Mouse (Mus musculus) neural tube, embryonic 13.5 days (tissue): ENCODE measurements at regions not wholly inside any gene's neighbourhood (a gene's known extent, or its start where the extent isn't known, plus 50 kb on each side); places are given as distances from the start of the nearest gene placed in this dataset.

Experiments used
- ATAC-seq: fragments of 200-750 bp; cut with Nextera tagmentation; 2 replicates; pipeline ENCODE4 v1.8.0; 2017; ENCODE audit warnings: low read depth, mild to moderate bottlenecking, moderate TSS enrichment, moderate library complexity
- H3K27ac ChIP-seq: fragments of 300-500 bp; sonication (generic); replicated peaks from 2 replicates; pipeline ENCODE4 v1.5.1; 2015; ENCODE audit warnings: moderate library complexity, mild to moderate bottlenecking, inconsistent platforms
- H3K27me3 ChIP-seq: fragments of 300-500 bp; sonication (generic); 2 replicates; pipeline ENCODE4 v1.6.1; 2015; ENCODE audit warnings: mild to moderate bottlenecking, inconsistent platforms
- H3K36me3 ChIP-seq: fragments of 300-500 bp; sonication (generic); 2 replicates; pipeline ENCODE4 v1.6.1; 2015; ENCODE audit warnings: mild to moderate bottlenecking, inconsistent platforms
- H3K4me1 ChIP-seq: fragments of 300-500 bp; sonication (generic); replicated peaks from 2 replicates; pipeline ENCODE4 v1.6.1; 2015; ENCODE audit warnings: inconsistent platforms
- H3K4me2 ChIP-seq: fragments of 300-500 bp; sonication (generic); 2 replicates; pipeline ENCODE4 v1.6.1; 2015; ENCODE audit warnings: inconsistent platforms, mild to moderate bottlenecking, moderate library complexity
- H3K4me3 ChIP-seq: fragments of 300-500 bp; sonication (generic); 2 replicates; pipeline ENCODE4 v1.5.1; 2015; ENCODE audit warnings: mild to moderate bottlenecking, inconsistent platforms
- H3K9ac ChIP-seq: fragments of 300-500 bp; sonication (generic); 2 replicates; pipeline ENCODE4 v1.6.1; 2015; ENCODE audit warnings: moderate library complexity, mild to moderate bottlenecking, inconsistent platforms
- H3K9me3 ChIP-seq: fragments of 300-500 bp; sonication (generic); 2 replicates; pipeline ENCODE4 v1.6.1; 2016; ENCODE audit warnings: inconsistent platforms
- WGBS: fragments of 180-500 bp; shearing (Covaris S2); methylation state at CpG from one replicate; pipeline ENCODE4 v1.1.7; 2015; 5-methylcytosine and 5-hydroxymethylcytosine counted together

DNA sequence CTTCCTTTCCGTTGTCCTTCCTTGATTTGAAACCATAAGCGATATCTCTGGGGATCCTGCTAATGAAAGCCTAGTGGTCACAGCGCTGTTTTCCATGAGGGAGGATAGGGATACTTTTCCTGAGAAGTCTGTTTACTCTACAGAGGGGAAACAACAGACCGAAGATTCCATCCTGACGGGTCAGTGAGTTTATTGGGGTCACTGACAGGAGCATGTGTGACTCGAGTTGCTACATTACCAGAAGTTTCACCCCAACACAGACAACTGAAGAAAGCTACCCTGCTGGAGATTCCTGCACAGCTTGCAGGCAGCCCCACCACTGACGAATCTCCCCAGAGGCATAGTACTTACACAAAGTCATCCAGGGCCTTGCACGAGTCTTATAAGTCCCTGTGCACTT, 291.0 kb downstream of the Irs2 start:
- H3K27ac ChIP-seq: no peak overlapping the region
- ATAC-seq: no peak
- WGBS: 58% methylated on average over 8 of the region's 8 CpGs
- H3K4me3 ChIP-seq: no peak overlapping the region
- no peak overlapping the region for H3K9ac ChIP-seq
- H3K9me3 ChIP-seq: no peaks in the 10 kb centered on the region
- no peaks in the 10 kb centered on the region for H3K36me3 ChIP-seq
- peaks cover 45% of the 10 kb centered on the region for H3K4me1 ChIP-seq
- no peak overlapping the region for H3K4me2 ChIP-seq
- no peaks in the 10 kb centered on the region for H3K27me3 ChIP-seq

DNA sequence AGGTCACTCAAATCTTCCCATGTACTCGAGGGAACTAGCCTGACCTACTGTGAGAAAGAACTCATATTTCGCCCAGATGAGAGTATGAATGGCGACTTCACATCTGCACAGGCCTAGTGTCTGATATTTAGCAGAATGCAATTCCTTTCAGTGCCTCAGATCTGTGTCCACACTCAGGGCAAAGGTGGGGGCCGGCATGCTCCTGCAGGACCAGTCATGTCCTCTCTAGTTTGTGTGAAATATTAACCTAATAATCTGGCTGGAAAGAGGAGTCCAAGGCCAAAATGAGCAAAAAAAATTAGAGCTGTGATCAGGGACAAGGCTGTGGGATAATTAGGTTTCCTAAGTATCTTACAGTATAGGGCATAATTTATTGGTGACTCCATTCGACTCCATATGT, 292.1 kb downstream of the Irs2 start:
- no peak overlapping the region for H3K27ac ChIP-seq
- 70% methylated on average over 5 of the region's 5 CpGs for whole genome bisulfite sequencing
- H3K9me3 ChIP-seq: no peaks in the 10 kb centered on the region
- H3K4me2 ChIP-seq: no peak overlapping the region
- no peaks in the 10 kb centered on the region for H3K27me3 ChIP-seq
- 0 out of 2 replicates have a peak, but pooled peaks have one; percentile 29 for ATAC-seq
- no peaks in the 10 kb centered on the region for H3K36me3 ChIP-seq
- H3K9ac ChIP-seq: no peak overlapping the region
- no peak overlapping the region for H3K4me3 ChIP-seq
- peaks cover 48% of the 10 kb centered on the region for H3K4me1 ChIP-seq

DNA sequence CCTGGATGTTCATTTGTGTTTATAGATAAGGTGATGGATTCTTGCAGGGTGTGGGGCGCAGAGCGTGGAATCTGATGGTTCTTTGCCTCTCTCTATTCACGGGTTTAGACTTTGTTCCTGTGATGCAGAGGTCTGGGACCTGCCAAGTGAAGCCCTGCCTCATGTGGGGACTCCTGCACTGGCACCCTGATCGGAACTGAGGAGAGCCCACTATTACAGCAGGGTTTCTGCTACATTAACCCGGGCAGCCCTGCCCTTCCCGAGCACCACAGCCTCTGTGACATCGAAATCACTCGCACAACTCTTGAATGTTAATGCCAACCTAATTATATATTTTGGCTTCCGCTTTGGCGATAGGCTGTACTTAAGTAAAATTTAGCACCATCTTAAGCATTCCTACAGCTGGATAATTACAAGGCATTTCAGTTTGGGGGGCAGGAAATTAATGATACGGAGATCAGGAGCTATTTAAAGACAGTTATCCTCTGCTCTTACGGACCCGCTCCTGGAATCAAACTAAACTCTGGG, 294.7 kb downstream of the Irs2 start:
- Histone ChIP-seq H3K4me2 (no peak overlapping the region), H3K9me3 (no peaks in the 10 kb centered on the region), H3K36me3 (no peaks in the 10 kb centered on the region), H3K4me3 (no peak overlapping the region), H3K4me1 (peaks cover 46% of the 10 kb centered on the region), H3K27ac (no peak overlapping the region), H3K27me3 (no peaks in the 10 kb centered on the region), H3K9ac (no peak overlapping the region)
- WGBS: 59% methylated on average over 13 of the region's 13 CpGs
- no peak for ATAC-seq

DNA sequence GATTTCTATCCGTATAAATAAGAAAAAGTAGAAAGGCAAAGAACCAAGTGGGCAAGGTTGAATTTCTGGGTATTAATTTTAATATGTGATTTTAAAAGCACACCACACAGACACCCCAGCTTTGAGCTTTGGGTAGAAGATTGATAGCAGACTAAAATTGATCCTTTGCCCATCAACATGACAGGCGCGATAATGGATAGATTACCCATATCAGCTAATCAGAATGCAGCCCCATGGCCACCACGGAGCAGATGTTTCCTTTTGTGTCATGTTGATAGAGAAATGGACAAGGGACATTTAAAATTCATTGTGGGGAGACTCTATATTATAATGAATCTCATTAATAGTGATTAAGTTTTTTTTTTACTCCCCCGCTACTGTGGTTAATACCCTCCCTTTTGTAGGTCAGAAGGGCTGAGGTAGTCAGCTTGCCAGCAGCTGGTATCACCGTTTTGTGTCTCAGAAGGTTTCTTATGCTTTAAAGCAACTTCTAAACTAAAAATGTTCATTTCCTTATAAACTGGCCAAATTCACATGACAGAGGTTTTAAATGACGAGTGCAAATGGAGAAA, 296.1 kb downstream of the Irs2 start:
- WGBS: 47% methylated on average over 7 of the region's 7 CpGs
- H3K9me3 ChIP-seq: no peaks in the 10 kb centered on the region

DNA sequence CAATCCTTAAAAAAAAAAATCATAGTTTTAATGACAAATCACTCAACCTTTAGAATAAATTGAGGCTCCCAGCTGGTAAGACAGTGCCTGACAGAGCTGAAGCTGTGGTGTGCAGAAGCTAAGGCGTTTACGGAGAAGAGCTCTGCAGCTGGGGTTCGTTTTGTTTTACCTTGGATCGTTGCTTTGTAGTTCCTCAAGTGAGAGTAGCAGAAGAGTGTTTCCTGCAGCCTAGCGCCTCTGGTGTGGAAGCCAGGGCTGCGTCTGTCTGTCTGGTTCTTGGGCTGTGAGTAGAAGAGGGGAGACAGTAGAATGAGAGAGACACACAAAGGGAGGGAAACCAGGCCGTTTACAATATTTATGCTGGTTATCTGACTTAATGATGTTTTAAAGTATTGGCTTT, 296.8 kb downstream of the Irs2 start:
- no peaks in the 10 kb centered on the region for H3K9me3 ChIP-seq
- WGBS: 55% methylated on average over 7 of the region's 7 CpGs

More for the DNA sequence above, 296.1 kb downstream of the Irs2 start:
- ATAC-seq: no peak
- no peaks in the 10 kb centered on the region for H3K36me3 ChIP-seq
- H3K4me2 ChIP-seq: no peak overlapping the region
- peaks cover 38% of the 10 kb centered on the region for H3K4me1 ChIP-seq
- H3K27ac ChIP-seq: no peak overlapping the region
- H3K4me3 ChIP-seq: no peak overlapping the region
- H3K9ac ChIP-seq: no peak overlapping the region
- H3K27me3 ChIP-seq: no peaks in the 10 kb centered on the region

DNA sequence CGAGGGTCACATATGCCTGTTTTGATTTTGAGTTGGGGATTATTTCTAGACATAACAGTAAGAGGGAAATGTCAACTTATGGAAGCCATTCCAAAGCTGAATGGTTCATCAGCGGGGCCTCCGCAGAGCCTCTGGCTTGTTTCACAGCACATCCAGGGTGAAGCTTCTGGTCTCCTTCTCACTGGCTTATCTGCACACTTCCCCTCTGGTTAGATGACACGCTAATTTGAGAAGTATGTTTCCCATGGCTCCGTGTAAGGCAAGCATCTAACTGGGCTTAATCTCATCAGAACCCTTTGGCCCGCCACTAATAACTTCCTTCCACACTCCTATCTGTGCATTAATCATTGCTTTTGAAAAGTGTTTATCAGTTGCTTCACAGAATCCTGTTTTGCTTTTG, 299.7 kb downstream of the Irs2 start:
- Histone ChIP-seq H3K9ac (no peak overlapping the region), H3K27me3 (no peaks in the 10 kb centered on the region), H3K4me3 (no peak overlapping the region), H3K4me1 (peaks cover 15% of the 10 kb centered on the region), H3K36me3 (no peaks in the 10 kb centered on the region), H3K27ac (no peak overlapping the region), H3K4me2 (no peak overlapping the region), H3K9me3 (no peaks in the 10 kb centered on the region)
- 92% methylated on average over 6 of the region's 6 CpGs for WGBS
- ATAC-seq: no peak

More for the DNA sequence above, 296.8 kb downstream of the Irs2 start:
- Histone ChIP-seq H3K4me3 (no peak overlapping the region), H3K4me1 (peaks cover 32% of the 10 kb centered on the region), H3K9ac (no peak overlapping the region), H3K36me3 (no peaks in the 10 kb centered on the region), H3K4me2 (no peak overlapping the region), H3K27ac (no peak overlapping the region), H3K27me3 (no peaks in the 10 kb centered on the region)
- no peak for ATAC-seq

DNA sequence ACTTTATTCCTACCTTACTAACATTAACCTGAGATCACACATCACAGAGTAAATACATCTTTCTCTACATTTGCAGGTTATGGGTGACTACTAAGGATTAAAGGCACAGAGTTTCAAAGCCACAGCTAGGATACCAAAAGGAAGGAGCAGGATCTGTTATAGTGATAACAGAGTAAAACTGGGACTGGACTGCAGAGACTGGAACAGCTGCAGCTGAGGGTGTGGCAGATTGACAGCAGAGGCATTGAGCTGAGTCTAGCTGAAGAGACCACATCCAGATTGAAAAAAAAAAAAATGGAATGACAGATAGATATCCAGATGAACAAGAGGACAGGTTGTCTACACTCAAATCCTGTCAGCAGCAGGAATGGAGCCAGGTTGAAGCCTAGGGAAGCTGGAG, 301.1 kb downstream of the Irs2 start:
- ATAC-seq: no peak
- Histone ChIP-seq H3K4me3 (no peak overlapping the region), H3K27ac (no peak overlapping the region), H3K9ac (no peak overlapping the region), H3K4me1 (peaks cover 14% of the 10 kb centered on the region), H3K27me3 (no peaks in the 10 kb centered on the region), H3K4me2 (no peak overlapping the region), H3K36me3 (no peaks in the 10 kb centered on the region), H3K9me3 (no peaks in the 10 kb centered on the region)

DNA sequence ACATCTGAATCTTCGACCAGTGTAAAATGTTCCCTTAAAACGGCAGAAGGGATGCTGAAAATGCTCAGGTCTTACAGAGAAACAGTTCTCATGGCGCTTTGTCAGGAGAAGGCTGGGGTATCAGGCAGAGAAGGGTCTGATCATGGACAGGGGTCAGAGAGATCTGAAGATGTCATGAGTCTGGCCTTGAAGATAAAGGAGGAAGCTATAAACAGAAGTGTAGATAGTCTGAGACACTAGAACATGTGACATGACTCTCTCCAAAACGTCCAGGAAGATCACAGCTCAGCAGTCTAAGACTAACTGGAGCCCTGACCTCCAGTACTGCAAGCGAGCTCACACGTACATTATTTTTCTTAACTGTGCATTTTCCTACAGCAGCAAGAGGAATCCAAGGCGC, 302.3 kb downstream of the Irs2 start:
- H3K9me3 ChIP-seq: no peaks in the 10 kb centered on the region
- WGBS: 72% methylated on average over 7 of the region's 7 CpGs
- ATAC-seq: no peak
- no peaks in the 10 kb centered on the region for H3K36me3 ChIP-seq
- no peak overlapping the region for H3K4me2 ChIP-seq
- H3K27me3 ChIP-seq: no peaks in the 10 kb centered on the region
- H3K4me1 ChIP-seq: peaks cover 19% of the 10 kb centered on the region
- H3K9ac ChIP-seq: no peak overlapping the region
- H3K4me3 ChIP-seq: no peak overlapping the region
- no peak overlapping the region for H3K27ac ChIP-seq

DNA sequence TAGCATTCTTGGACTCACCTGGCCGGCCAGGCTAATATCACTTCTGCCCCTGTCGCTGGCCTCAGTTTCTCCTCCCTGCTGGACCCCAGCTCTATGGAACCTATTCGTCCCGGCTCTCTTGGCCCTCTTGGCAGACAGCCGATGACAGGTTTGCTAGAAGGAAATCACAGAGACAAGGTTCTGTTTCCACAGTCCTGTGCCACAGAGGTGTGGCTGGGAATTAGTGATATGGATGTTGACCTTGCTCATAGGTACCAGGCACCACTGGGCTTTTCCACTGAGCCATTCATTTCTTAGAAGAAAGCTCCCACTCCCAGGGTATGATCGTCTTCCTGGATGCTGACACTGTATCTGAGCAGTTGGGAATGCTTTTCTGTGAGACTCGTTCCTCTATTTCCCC, 305.5 kb downstream of the Irs2 start:
- H3K36me3 ChIP-seq: no peaks in the 10 kb centered on the region
- H3K9me3 ChIP-seq: no peaks in the 10 kb centered on the region
- no peaks in the 10 kb centered on the region for H3K27me3 ChIP-seq
- H3K4me2 ChIP-seq: no peak overlapping the region
- no peak overlapping the region for H3K4me3 ChIP-seq
- ATAC-seq: no peak
- H3K27ac ChIP-seq: no peak overlapping the region
- no peak overlapping the region for H3K9ac ChIP-seq
- WGBS: 92% methylated on average over 7 of the region's 7 CpGs
- H3K4me1 ChIP-seq: peaks cover 34% of the 10 kb centered on the region

DNA sequence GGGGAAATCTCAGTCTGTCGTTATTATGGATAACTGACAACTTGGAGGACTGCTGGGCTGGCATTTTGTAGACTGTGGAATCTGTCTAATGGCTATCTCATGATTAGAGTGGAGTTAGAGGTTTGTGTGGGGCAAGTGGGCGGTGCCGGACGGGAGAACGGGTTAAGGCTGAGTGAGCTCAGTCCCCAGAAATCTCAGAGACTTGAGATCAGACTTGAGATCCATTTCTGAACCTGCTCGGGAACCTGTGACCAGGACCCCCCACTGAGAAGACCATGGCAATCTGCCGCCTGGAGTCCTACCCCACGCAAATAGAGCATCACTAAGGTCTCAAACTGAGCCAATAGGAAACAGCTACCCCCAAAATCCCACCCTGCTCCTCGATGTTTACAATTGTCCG, 306.0 kb downstream of the Irs2 start:
- Histone ChIP-seq H3K27ac (no peak overlapping the region), H3K4me3 (no peak overlapping the region), H3K4me2 (0 out of 2 replicates have a peak overlapping the region, but pooled peaks have one; percentile 14), H3K27me3 (no peaks in the 10 kb centered on the region), H3K36me3 (no peaks in the 10 kb centered on the region), H3K4me1 (peaks cover 34% of the 10 kb centered on the region), H3K9me3 (no peaks in the 10 kb centered on the region), H3K9ac (no peak overlapping the region)
- 44% methylated on average over 10 of the region's 10 CpGs for WGBS
- ATAC-seq: peak; percentile 34; the same call in 1 of the 2 replicates

DNA sequence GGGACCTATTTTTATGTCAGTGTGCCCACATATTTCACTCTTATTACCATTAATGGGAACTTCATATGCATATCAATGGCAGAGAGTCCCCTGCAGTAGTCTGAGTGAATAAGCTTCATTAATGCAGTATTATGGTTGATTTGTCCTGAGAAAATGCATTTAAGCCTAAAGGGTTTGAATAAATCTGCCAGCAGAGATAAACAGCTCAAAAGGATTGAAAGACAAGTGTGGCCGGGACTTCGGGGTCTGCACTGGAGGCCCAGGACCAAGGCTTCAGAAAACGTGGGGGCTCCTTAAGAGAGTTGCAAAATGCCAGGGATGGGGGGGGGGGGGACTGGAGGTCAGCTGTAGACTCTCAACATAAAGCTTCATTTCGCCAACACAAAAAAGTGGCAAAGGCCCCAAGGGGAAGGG, 306.6 kb downstream of the Irs2 start:
- peak; percentile 49; the same call in 1 of the 2 replicates for ATAC-seq
- Histone ChIP-seq H3K4me2 (no peak overlapping the region), H3K9me3 (no peaks in the 10 kb centered on the region)

DNA sequence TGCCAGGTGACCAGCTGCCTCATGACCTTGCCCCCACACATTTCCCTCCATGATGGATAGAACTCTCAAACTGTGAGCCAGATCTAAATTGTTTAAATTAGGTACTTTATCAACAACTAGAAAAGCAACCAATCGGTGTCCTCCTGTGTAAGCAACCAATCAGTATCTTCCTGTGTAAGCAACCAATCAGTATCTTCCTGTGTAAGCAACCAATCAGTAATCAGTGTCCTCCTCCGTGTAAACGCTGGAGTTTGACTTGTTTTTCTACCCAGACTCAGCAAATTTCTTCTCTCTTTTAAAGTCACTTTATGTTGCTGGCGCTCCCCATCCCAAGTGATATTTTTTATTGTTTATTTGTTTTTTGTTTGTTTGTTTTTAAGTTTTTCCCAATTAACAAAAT, 307.0 kb downstream of the Irs2 start:
- Histone ChIP-seq H3K36me3 (no peaks in the 10 kb centered on the region), H3K9me3 (no peaks in the 10 kb centered on the region), H3K4me3 (no peak overlapping the region), H3K27me3 (no peaks in the 10 kb centered on the region), H3K27ac (no peak overlapping the region), H3K4me2 (no peak overlapping the region), H3K9ac (no peak overlapping the region), H3K4me1 (peaks cover 34% of the 10 kb centered on the region)
- no peak for ATAC-seq
- WGBS: 60% methylated on average over 4 of the region's 4 CpGs

More for the DNA sequence above, 306.6 kb downstream of the Irs2 start:
- Histone ChIP-seq H3K4me1 (peaks cover 34% of the 10 kb centered on the region), H3K9ac (no peak overlapping the region), H3K4me3 (no peak overlapping the region), H3K27ac (no peak overlapping the region), H3K27me3 (no peaks in the 10 kb centered on the region), H3K36me3 (no peaks in the 10 kb centered on the region)
- 15% methylated on average over 4 of the region's 4 CpGs for WGBS

DNA sequence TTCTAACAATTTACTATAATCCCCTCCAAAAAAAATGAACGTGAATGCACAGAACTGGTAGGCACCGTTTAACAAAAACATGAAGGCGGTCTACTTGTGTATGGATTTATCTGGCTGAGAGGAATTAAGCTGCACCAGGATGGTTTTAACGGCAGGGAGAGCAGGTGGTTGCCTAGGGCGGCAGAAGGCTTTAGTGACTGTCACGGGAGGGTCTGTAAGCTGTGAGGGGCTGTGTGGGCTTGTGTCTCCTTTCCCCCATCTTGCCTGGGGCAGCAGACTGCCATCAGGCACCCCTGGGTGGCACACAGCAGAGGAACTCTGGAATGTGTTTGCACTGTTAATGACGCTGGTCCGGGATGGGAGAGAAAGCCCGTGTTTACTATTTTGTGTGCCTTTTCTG, 308.6 kb downstream of the Irs2 start:
- WGBS: 38% methylated on average over 9 of the region's 9 CpGs
- no peaks in the 10 kb centered on the region for H3K9me3 ChIP-seq
- H3K4me2 ChIP-seq: no peak overlapping the region
- H3K36me3 ChIP-seq: no peaks in the 10 kb centered on the region
- no peak overlapping the region for H3K27ac ChIP-seq
- no peaks in the 10 kb centered on the region for H3K27me3 ChIP-seq
- no peak overlapping the region for H3K9ac ChIP-seq
- H3K4me3 ChIP-seq: no peak overlapping the region
- ATAC-seq: no peak
- H3K4me1 ChIP-seq: peaks cover 34% of the 10 kb centered on the region
